Mouse (Mus musculus) liver, embryonic 15.5 days (tissue): Measurements from ENCODE around the gene Enpp3. TPM values are rescaled to one million over a fixed set of nuclear protein-coding genes. Genes with fewer than 3 reads are reported as not detected.

Source experiments
- ATAC-seq: fragments of 200-750 bp; cut with Nextera tagmentation; 2 replicates; pipeline ENCODE4 v1.8.0; 2017; ENCODE audit warnings: moderate number of reproducible peaks, mild to moderate bottlenecking, moderate library complexity; ENCODE audit not compliant: insufficient read depth
- H3K27ac ChIP-seq: fragments of 300-500 bp; sonication (generic); replicated peaks from 2 replicates; pipeline ENCODE4 v1.5.1; 2015; ENCODE audit warnings: mild to moderate bottlenecking, inconsistent platforms
- H3K27me3 ChIP-seq: fragments of 300-500 bp; sonication (generic); 2 replicates; pipeline ENCODE4 v1.6.1; 2015; ENCODE audit warnings: mild to moderate bottlenecking, inconsistent platforms
- H3K36me3 ChIP-seq: fragments of 300-500 bp; sonication (generic); replicated peaks from 2 replicates; pipeline ENCODE4 v1.6.1; 2015; ENCODE audit warnings: moderate library complexity, mild to moderate bottlenecking, inconsistent platforms
- H3K4me1 ChIP-seq: fragments of 300-500 bp; sonication (generic); replicated peaks from 2 replicates; pipeline ENCODE4 v1.6.1; 2015; ENCODE audit warnings: inconsistent platforms
- H3K4me2 ChIP-seq: fragments of 300-500 bp; sonication (generic); 2 replicates; pipeline ENCODE4 v1.6.1; 2015; ENCODE audit warnings: moderate library complexity, mild to moderate bottlenecking, inconsistent platforms
- H3K4me3 ChIP-seq: fragments of 300-500 bp; sonication (generic); replicated peaks from 2 replicates; pipeline ENCODE4 v1.5.1; 2015; ENCODE audit warnings: mild to moderate bottlenecking, inconsistent platforms
- H3K9ac ChIP-seq: fragments of 300-500 bp; sonication (generic); 2 replicates; pipeline ENCODE4 v1.6.1; 2015; ENCODE audit warnings: moderate library complexity, mild to moderate bottlenecking, inconsistent platforms
- H3K9me3 ChIP-seq: fragments of 300-500 bp; sonication (generic); replicated peaks from 2 replicates; pipeline ENCODE4 v1.6.1; 2016; ENCODE audit warnings: inconsistent platforms
- WGBS: fragments of 180-500 bp; shearing (Covaris S2); methylation state at CpG from one replicate; pipeline ENCODE4 v1.1.7; 2015; ENCODE audit warnings: mixed read lengths; ENCODE audit not compliant: insufficient replicate concordance; 5-methylcytosine and 5-hydroxymethylcytosine counted together
- polyA plus RNA-seq: library from polyadenylated mRNA; unstranded; fragments of >200 nt; fragmentation: Nextera tagmentation; extraction: Ambion mirVana; gene quantifications from 2 replicates; pipeline ENCODE4 v1.2.1, GENCODE M21; 2015

The Enpp3 gene
- polyA plus RNA-seq, 1 experiment from 2014 or later, result 6.1 TPM

- Histone ChIP-seq H3K27ac (no peak overlapping the region), H3K4me1 (peaks cover 25% of the 10 kb centered on the region), H3K4me2 (peak overlapping the region; percentile 46; the same call in 1 of the 2 replicates), H3K4me3 (no peak overlapping the region), H3K36me3 (no peaks in the 10 kb centered on the region), H3K9me3 (peaks cover 4% of the 10 kb centered on the region; the same call in 1 of the 2 replicates), H3K9ac (no peak overlapping the region), H3K27me3 (no peaks in the 10 kb centered on the region; the same call in 1 of the 2 replicates)
- 48% methylated on average over 4 of the region's 4 CpGs for whole genome bisulfite sequencing
- ATAC-seq, result no peak
These were observed 7.8 kb downstream of the Enpp3 start for GRCm38 (mm10) chr10:24834634-24835371.

DNA sequence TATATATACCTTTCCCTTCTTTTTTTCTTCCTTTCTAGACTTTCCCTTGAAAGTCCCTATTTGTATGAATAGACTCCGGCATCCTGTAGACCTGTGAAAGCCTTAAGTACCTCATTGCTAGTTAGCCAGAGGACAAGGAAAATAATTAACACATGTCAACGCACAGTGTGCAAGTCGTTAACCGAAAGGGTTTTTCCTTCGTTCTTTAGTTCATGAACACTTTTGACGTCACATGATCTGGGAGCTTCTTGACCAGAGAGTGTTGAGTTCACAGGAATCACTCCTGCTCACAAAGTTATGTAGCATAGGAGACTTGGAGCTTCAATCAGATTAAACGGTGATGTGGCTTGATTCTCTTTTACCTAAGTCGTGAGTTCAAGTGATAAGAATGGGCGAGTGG lies 10.3 kb downstream of the Enpp3 start:
- no peak for ATAC-seq
- Histone ChIP-seq H3K36me3 (no peaks in the 10 kb centered on the region), H3K27ac (no peak overlapping the region), H3K4me2 (no peak overlapping the region), H3K4me3 (no peak overlapping the region), H3K9me3 (no peaks in the 10 kb centered on the region), H3K9ac (no peak overlapping the region), H3K27me3 (no peaks in the 10 kb centered on the region; the same call in 1 of the 2 replicates), H3K4me1 (peaks cover 48% of the 10 kb centered on the region)
- 77% methylated on average over 9 of the region's 9 CpGs for WGBS

DNA sequence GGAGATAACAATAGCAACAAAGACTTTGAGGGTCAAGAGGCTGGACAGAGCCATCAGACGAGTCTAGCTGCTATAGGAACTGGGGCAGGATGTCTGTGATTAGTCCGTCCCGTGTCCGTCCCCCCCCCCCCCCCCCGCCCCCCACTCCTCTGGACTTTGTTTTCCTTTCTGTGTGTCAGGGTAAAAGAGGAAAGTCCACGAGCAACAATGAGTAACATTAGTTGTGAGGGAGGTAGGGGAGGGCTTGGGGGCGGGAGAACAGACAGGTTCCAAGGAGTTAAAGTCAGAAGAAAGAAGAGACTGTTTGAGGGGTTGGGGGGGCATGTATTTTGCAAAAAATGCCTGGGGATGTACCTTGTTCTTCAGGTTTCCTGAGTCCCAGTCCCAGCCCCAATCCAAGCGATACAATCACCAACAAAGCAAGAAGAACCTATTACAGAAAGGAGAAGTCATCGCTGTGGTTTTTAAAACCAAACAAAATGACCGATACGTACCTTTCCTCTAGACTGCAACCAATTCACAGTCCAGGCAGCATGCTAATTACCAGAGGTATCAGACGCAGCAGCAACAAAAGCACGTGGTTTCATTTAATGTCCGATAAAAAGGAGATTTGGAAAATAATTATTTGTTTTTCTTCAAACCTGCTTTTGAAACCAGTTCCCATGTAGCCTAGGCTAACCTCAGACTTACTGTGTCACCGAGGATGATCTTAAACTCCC lies 11.1 kb downstream of the Enpp3 start:
- no peak overlapping the region for H3K4me2 ChIP-seq
- no peaks in the 10 kb centered on the region for H3K36me3 ChIP-seq
- no peak for ATAC-seq
- 39% methylated on average over 14 of the region's 15 CpGs for WGBS
- H3K4me3 ChIP-seq, result no peak overlapping the region
- H3K27ac ChIP-seq, result no peak overlapping the region
- H3K27me3 ChIP-seq, result no peaks in the 10 kb centered on the region; the same call in 1 of the 2 replicates
- no peak overlapping the region for H3K9ac ChIP-seq
- H3K9me3 ChIP-seq, result no peaks in the 10 kb centered on the region
- H3K4me1 ChIP-seq, result peaks cover 47% of the 10 kb centered on the region

GRCm38 (mm10) chr10:24830448-24830847 lies 12.2 kb downstream of the Enpp3 start:
- Histone ChIP-seq H3K9ac (no peak overlapping the region), H3K27me3 (no peaks in the 10 kb centered on the region; the same call in 1 of the 2 replicates), H3K4me3 (no peak overlapping the region), H3K4me1 (peaks cover 55% of the 10 kb centered on the region), H3K4me2 (no peak overlapping the region), H3K9me3 (no peaks in the 10 kb centered on the region), H3K27ac (0 out of 2 replicates have a peak overlapping the region, but pooled peaks have one; percentile 3), H3K36me3 (no peaks in the 10 kb centered on the region)
- ATAC-seq, result no peak
- WGBS, result 52% methylated on average over 5 of the region's 5 CpGs

DNA sequence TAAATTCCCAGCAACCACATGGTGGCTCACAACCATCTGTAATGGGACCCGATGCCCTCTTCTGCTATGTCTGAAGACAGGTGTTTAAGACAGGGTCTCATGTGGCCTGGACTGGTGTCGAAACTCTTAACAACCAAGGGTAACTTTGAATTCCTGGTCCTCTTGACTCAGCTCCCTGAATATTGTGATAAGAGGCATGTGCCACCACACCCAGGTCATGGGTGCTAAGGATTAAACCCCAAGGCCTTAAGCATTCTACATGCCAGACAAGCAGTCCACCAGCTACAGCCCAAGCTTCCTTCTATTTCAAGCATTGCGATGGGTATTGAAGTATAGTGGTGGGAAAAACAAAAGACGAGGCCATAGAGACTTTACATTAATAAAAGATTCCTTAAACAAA lies 14.5 kb downstream of the Enpp3 start:
- Histone ChIP-seq H3K4me1 (peaks cover 59% of the 10 kb centered on the region), H3K4me3 (no peak overlapping the region), H3K27me3 (no peaks in the 10 kb centered on the region), H3K36me3 (no peaks in the 10 kb centered on the region), H3K4me2 (peak overlapping the region; percentile 48), H3K9me3 (no peaks in the 10 kb centered on the region), H3K9ac (no peak overlapping the region), H3K27ac (peak overlapping the region; percentile 56)
- 48% methylated on average over 4 of the region's 4 CpGs for WGBS
- peak; percentile 80 for ATAC-seq

- Histone ChIP-seq H3K27ac (0 out of 2 replicates have a peak overlapping the region, but pooled peaks have one; percentile 7), H3K9me3 (no peaks in the 10 kb centered on the region), H3K4me2 (no peak overlapping the region), H3K27me3 (no peaks in the 10 kb centered on the region), H3K36me3 (no peaks in the 10 kb centered on the region), H3K9ac (no peak overlapping the region), H3K4me1 (peaks cover 73% of the 10 kb centered on the region), H3K4me3 (no peak overlapping the region)
- no peak for ATAC-seq
- WGBS, result 59% methylated on average over 6 of the region's 6 CpGs
These were observed 16.5 kb downstream of the Enpp3 start for GRCm38 (mm10) chr10:24826130-24826529.

- 73% methylated on average over 7 of the region's 7 CpGs for WGBS
- no peak overlapping the region for H3K4me2 ChIP-seq
These were observed 17.1 kb downstream of the Enpp3 start for GRCm38 (mm10) chr10:24825456-24826081.

GRCm38 (mm10) chr10:24824621-24825020 lies 18.0 kb downstream of the Enpp3 start:
- Histone ChIP-seq H3K4me3 (no peak overlapping the region), H3K9ac (no peak overlapping the region), H3K4me2 (no peak overlapping the region), H3K27ac (0 out of 2 replicates have a peak overlapping the region, but pooled peaks have one; percentile 81), H3K4me1 (peaks cover 62% of the 10 kb centered on the region), H3K36me3 (no peaks in the 10 kb centered on the region), H3K9me3 (no peaks in the 10 kb centered on the region), H3K27me3 (no peaks in the 10 kb centered on the region)
- WGBS, result 85% methylated on average over 8 of the region's 8 CpGs
- ATAC-seq, result no peak

More at GRCm38 (mm10) chr10:24825456-24826081, 17.1 kb downstream of the Enpp3 start:
- Histone ChIP-seq H3K4me1 (peaks cover 69% of the 10 kb centered on the region), H3K27ac (peak overlapping the region; percentile 7; the same call in 1 of the 2 replicates), H3K4me3 (no peak overlapping the region), H3K36me3 (no peaks in the 10 kb centered on the region), H3K27me3 (no peaks in the 10 kb centered on the region), H3K9ac (no peak overlapping the region), H3K9me3 (no peaks in the 10 kb centered on the region)
- ATAC-seq, result no peak

DNA sequence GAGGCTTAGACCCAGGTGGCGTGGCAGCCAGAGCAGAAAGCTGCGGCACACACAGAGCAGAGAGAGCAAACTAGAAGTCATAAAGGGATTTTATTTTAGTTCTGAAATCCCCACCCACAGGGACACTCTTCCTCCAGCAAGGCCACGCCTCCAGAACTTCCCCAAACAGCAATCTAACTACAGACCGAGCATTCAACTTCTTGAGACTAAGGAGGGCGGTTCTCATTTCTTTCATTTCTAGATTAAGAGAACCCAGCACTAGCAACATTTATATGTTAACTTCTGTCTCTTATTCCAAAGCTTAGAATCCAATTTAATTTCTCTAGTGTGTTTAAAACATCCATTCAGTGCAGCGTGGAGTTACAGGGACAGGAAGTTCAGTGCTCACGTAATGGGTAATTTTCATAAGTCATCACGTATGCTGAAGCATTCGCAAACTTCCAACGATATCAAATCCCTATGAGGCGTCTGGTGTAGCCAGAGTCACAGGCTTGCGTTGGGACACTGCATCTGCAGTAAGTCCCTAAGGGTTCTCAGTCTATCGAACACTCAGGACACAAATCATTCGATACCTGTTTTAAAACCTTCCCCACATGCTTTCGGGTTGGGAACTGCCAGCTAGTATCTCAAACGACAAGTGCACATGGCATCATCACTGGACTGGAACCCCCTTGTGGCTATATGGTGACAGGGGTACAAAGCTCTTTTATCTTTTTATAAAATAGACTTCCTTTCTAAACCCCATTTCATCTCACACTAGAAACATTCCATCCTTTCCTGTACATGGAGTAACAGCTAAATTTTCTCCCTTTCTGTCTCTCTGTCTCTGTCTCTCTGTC lies 18.7 kb downstream of the Enpp3 start:
- Histone ChIP-seq H3K36me3 (no peaks in the 10 kb centered on the region), H3K27me3 (no peaks in the 10 kb centered on the region), H3K4me1 (peaks cover 55% of the 10 kb centered on the region), H3K27ac (peak overlapping the region; percentile 81), H3K9ac (peak overlapping the region; percentile 15; the same call in 1 of the 2 replicates), H3K4me3 (peak overlapping the region; percentile 11; the same call in 1 of the 2 replicates), H3K4me2 (peak overlapping the region; percentile 48), H3K9me3 (no peaks in the 10 kb centered on the region)
- 52% methylated on average over 16 of the region's 16 CpGs for WGBS
- peak; percentile 74 for ATAC-seq

DNA sequence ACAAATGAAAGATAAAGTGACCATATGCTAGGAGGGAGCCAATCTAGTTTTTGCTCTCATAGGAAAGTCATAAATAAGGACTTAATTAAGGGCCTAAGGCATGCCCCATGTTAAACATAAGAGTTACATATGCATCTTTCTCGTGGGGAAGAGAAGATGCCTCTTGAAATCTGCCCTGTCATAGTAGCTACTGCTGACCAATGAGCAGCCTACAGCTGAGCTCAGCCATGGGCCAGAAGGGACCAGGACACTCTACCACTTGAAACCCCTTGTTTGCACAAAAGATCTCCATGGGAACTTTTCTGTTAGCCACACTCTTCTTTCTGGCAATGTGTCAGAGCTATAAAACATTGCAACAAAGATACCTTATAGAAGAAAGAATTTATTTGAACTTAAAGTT lies 19.4 kb downstream of the Enpp3 start:
- Histone ChIP-seq H3K9me3 (no peaks in the 10 kb centered on the region), H3K4me1 (peaks cover 50% of the 10 kb centered on the region), H3K4me2 (peak overlapping the region; percentile 48), H3K27me3 (no peaks in the 10 kb centered on the region), H3K9ac (peak overlapping the region; percentile 15; the same call in 1 of the 2 replicates), H3K36me3 (no peaks in the 10 kb centered on the region), H3K27ac (peak overlapping the region; percentile 81), H3K4me3 (peak overlapping the region; percentile 11; the same call in 1 of the 2 replicates)
- WGBS, result 8% methylated on average over 1 of the region's 1 CpGs
- peak; percentile 81 for ATAC-seq
